Mouse (Mus musculus) heart, adult 18-20 months (tissue): ENCODE data around the gene Cul9. TPM values are rescaled to one million over a fixed set of nuclear protein-coding genes. Genes with fewer than 3 reads are reported as not detected.

Source experiments
- DNase-seq, 2 experiments: peaks; one replicate each; pipeline ENCODE4 v3.0.0; 2021 to 2022; ENCODE audit warnings: mixed read lengths in 1 of 2
- microRNA-seq, 2 experiments: library from miRNA; unstranded; fragments of <30 nt; microRNA quantifications; one replicate each; pipeline ENCODE4 v1.2.0; 2022
- total RNA-seq, 2 experiments: library from RNA; stranded (reverse); gene quantifications; 2 replicates each; pipeline ENCODE4 v1.2.3; 2021

Gene Cul9
- total RNA-seq, 2 experiments from 2014 or later = 23.9 to 25.7 TPM

- DNase-seq = no peak
Observed at GRCm38 (mm10) chr17:46453302-46453948, 92.8 kb downstream of the Cul9 start.

GRCm38 (mm10) chr17:46452683-46453082 is 93.5 kb downstream of the Cul9 start:
- no peak for DNase-seq

Small RNAs within 50 kb of the gene (microRNA-seq; reads per million reads assigned to microRNA genes)
- 0.76 to 1.1 reads per million in 2 experiments for gene Mir6976

Other genes with a start within 250 kb of the Cul9 start
- gene Dlk2, start 249.0 kb downstream of the Cul9 start, total RNA-seq = under 1 TPM; 0.20 to 0.21 TPM
- gene Abcc10, start 218.0 kb downstream of the Cul9 start, total RNA-seq = 1 to 10 TPM; 3.6 to 4.2 TPM
- gene Zfp318, start 162.7 kb downstream of the Cul9 start, total RNA-seq = 10 to 100 TPM; 17.1 to 21.7 TPM
- 1 to 10 TPM in 1 of 2 experiments, under 1 TPM in 1; 0.82 to 1.2 TPM for gene Crip3, start 117.5 kb downstream of the Cul9 start, total RNA-seq
- not detected for gene Slc22a7, start 107.9 kb downstream of the Cul9 start, total RNA-seq
- under 1 TPM; 0.20 to 0.28 TPM for gene Ttbk1, start 58.7 kb downstream of the Cul9 start, total RNA-seq
- 1 to 10 TPM; 1.2 to 1.5 TPM for gene Dnph1, start 49.7 kb downstream of the Cul9 start, total RNA-seq
- 10 to 100 TPM; 88.4 to 93.6 TPM for gene Srf, start 9.8 kb upstream of the Cul9 start, total RNA-seq
- gene Ptk7, start 83.1 kb upstream of the Cul9 start, total RNA-seq = 1 to 10 TPM; 2.0 to 2.5 TPM
- gene Klc4, start 99.6 kb upstream of the Cul9 start, total RNA-seq = 10 to 100 TPM; 25.9 to 26.8 TPM
- 100 to 1,000 TPM; 136 to 141 TPM for gene Mrpl2, start 99.8 kb upstream of the Cul9 start, total RNA-seq
- 10 to 100 TPM; 16.9 to 18.8 TPM for gene Cul7, start 103.9 kb upstream of the Cul9 start, total RNA-seq
- gene Rrp36, start 128.0 kb upstream of the Cul9 start, total RNA-seq = 10 to 100 TPM; 13.4 to 14.2 TPM
- gene Mea1, start 132.4 kb upstream of the Cul9 start, total RNA-seq = 10 to 100 TPM; 52.0 to 52.2 TPM
- gene Klhdc3, start 134.5 kb upstream of the Cul9 start, total RNA-seq = 10 to 100 TPM; 53.5 to 60.2 TPM
- gene Ppp2r5d, start 158.7 kb upstream of the Cul9 start, total RNA-seq = 10 to 100 TPM; 29.0 to 30.0 TPM
- gene Pex6, start 165.1 kb upstream of the Cul9 start, total RNA-seq = 10 to 100 TPM; 36.1 to 39.2 TPM
- 1 to 10 TPM; 3.7 to 4.1 TPM for gene Gnmt, start 182.8 kb upstream of the Cul9 start, total RNA-seq
- gene Cnpy3, start 205.8 kb upstream of the Cul9 start, total RNA-seq = 10 to 100 TPM; 16.5 to 18.2 TPM
- gene Ptcra, start 217.3 kb upstream of the Cul9 start, total RNA-seq = not detected
- gene 2310039H08Rik, start 226.2 kb upstream of the Cul9 start, total RNA-seq = 10 to 100 TPM; 24.4 to 29.4 TPM
- 10 to 100 TPM; 59.8 to 61.8 TPM for gene Rpl7l1, start 236.3 kb upstream of the Cul9 start, total RNA-seq